Mouse (Mus musculus) G1E (cell line): Measurements from ENCODE around the gene Spag6.

Source experiments
- CTCF ChIP-seq: IDR thresholded peaks from 2 replicates; pipeline ENCODE4 v1.5.1; 2012; ENCODE audit warnings: low read depth, low read length, inconsistent platforms, mixed read lengths
- GATA1 ChIP-seq: IDR thresholded peaks from 2 replicates; pipeline ENCODE4 v1.6.1; 2012; ENCODE audit warnings: borderline replicate concordance, low read length, inconsistent platforms, mixed read lengths
- POLR2AphosphoS5 ChIP-seq: IDR thresholded peaks from 2 replicates; pipeline ENCODE4 v1.6.1; 2012; ENCODE audit warnings: low read depth, low read length, inconsistent platforms; ENCODE audit not compliant: insufficient replicate concordance
- TAL1 ChIP-seq: conservative IDR thresholded peaks from 2 replicates; pipeline ENCODE4 v1.6.1; 2012; ENCODE audit warnings: low read depth, low read length, inconsistent platforms, mixed read lengths

DNA sequence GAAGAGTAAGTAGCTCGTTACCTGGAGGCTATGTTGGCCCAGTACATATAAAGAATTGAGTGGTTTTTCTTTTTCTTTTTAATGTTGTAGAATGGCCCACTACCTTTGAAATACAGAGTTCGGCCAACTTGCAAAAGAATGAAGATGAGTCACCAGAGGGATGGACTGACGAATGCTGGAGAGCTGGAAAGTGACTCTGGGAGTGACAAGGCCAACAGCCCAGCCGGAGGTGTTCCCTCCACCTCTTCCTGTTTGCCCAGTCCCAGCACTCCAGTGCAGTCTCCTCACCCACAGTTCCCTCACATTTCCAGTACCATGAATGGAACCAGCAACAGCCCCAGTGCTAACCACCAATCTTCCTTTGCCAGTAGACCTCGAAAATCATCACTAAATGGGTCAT, 9.8 kb upstream of the Spag6 start:
- no peak for TF ChIP-seq CTCF
- TF ChIP-seq GATA1, result no peak
- no peak for TF ChIP-seq POLR2AphosphoS5
- no peak for TF ChIP-seq TAL1
